Mouse (Mus musculus) myocyte (in vitro differentiated cells): ENCODE measurements around the gene Trim29. TPM values are rescaled to one million over a fixed set of nuclear protein-coding genes. Genes with fewer than 3 reads are reported as not detected.

Source experiments
- H3K27me3 ChIP-seq: one replicate; pipeline ENCODE4 v1.6.1; 2011; ENCODE audit not compliant: control insufficient read depth, insufficient read depth, insufficient read length
- H3K36me3 ChIP-seq: one replicate; pipeline ENCODE4 v1.6.1; 2011; ENCODE audit not compliant: control insufficient read depth, insufficient read depth
- H3K4me2 ChIP-seq: one replicate; pipeline ENCODE4 v1.6.1; 2011; ENCODE audit warnings: low read depth, control low read depth
- H3K4me3 ChIP-seq: one replicate; pipeline ENCODE4 v1.5.1; 2011; ENCODE audit warnings: mild to moderate bottlenecking, control low read depth, moderate library complexity
- H3K79me2 ChIP-seq: one replicate; pipeline ENCODE4 v1.6.1; 2011; ENCODE audit not compliant: control insufficient read depth, insufficient read depth
- H3ac ChIP-seq: one replicate; pipeline ENCODE4 v1.6.1; 2011; ENCODE audit not compliant: control insufficient read depth, insufficient read length
- CEBPB ChIP-seq: IDR thresholded peaks from 2 replicates; pipeline ENCODE4 v1.6.1; 2011; ENCODE audit warnings: mild to moderate bottlenecking, moderate library complexity; ENCODE audit not compliant: poor library complexity, insufficient read depth, severe bottlenecking
- E2F4 ChIP-seq: IDR thresholded peaks from one replicate; pipeline ENCODE4 v1.6.1; 2011; ENCODE audit warnings: mild to moderate bottlenecking, control low read depth, moderate library complexity; ENCODE audit not compliant: insufficient read depth
- MAX ChIP-seq: IDR thresholded peaks from one replicate; pipeline ENCODE4 v1.6.1; 2011; ENCODE audit warnings: low read depth, mild to moderate bottlenecking, control low read depth
- MYOD1 ChIP-seq, 3 experiments: IDR thresholded peaks; one replicate each; pipeline ENCODE4 v1.6.1; 2011; ENCODE audit warnings: control low read depth in 2 of 3, low read depth in 2 of 3, mild to moderate bottlenecking in 2 of 3, moderate library complexity in 1 of 3; ENCODE audit not compliant: insufficient read length in 2 of 3, control insufficient read depth in 1 of 3
- MYOG ChIP-seq, 3 experiments: IDR thresholded peaks; one replicate each; pipeline ENCODE4 v1.6.1; 2011; ENCODE audit warnings: control low read depth in 2 of 3, low read depth in 2 of 3, mild to moderate bottlenecking in 2 of 3; ENCODE audit not compliant: insufficient read length in 2 of 3, control insufficient read depth in 1 of 3, insufficient read depth in 1 of 3
- POLR2A ChIP-seq: IDR thresholded peaks from one replicate; pipeline ENCODE4 v1.6.1; 2011; ENCODE audit warnings: low read depth, mild to moderate bottlenecking, control low read depth, moderate library complexity; ENCODE audit not compliant: insufficient read length
- POLR2AphosphoS2 ChIP-seq: IDR thresholded peaks from one replicate; pipeline ENCODE4 v1.6.1; 2011; ENCODE audit warnings: low read depth, control low read depth; ENCODE audit not compliant: insufficient read length
- REST ChIP-seq: IDR thresholded peaks from one replicate; pipeline ENCODE4 v1.6.1; 2011; ENCODE audit warnings: mild to moderate bottlenecking, control low read depth, moderate library complexity; ENCODE audit not compliant: insufficient read depth, insufficient read length
- SRF ChIP-seq: IDR thresholded peaks from one replicate; pipeline ENCODE4 v1.6.1; 2011; ENCODE audit warnings: low read depth; ENCODE audit not compliant: control insufficient read depth, insufficient read length
- TCF12 ChIP-seq: IDR thresholded peaks from one replicate; pipeline ENCODE4 v1.6.1; 2011; ENCODE audit warnings: mild to moderate bottlenecking, control low read depth; ENCODE audit not compliant: poor library complexity, insufficient read depth, severe bottlenecking
- TCF3 ChIP-seq: IDR thresholded peaks from one replicate; pipeline ENCODE4 v1.6.1; 2011; ENCODE audit warnings: low read depth, control low read depth; ENCODE audit not compliant: insufficient read length
- USF1 ChIP-seq: IDR thresholded peaks from one replicate; pipeline ENCODE4 v1.6.1; 2011; ENCODE audit warnings: low read depth, mild to moderate bottlenecking, control low read depth, moderate library complexity
- polyA plus RNA-seq: library from polyadenylated mRNA; unstranded; fragments of >200 nt; fragmentation: generic; extraction: Trizol; gene quantifications from one replicate; pipeline ENCODE4 v1.2.1, GENCODE M21; 2012; ENCODE audit warnings: missing spikeins

The Trim29 gene
- polyA plus RNA-seq, 1 experiment: 0.05 TPM

GRCm38 (mm10) chr9:43262811-43263550 is 47.7 kb upstream of the Trim29 start:
- no peak overlapping the region for H3K4me2 ChIP-seq
- H3ac ChIP-seq: no peak overlapping the region
- no peak overlapping the region for H3K4me3 ChIP-seq
- no peaks in the 10 kb centered on the region for H3K79me2 ChIP-seq
- H3K36me3 ChIP-seq: no peaks in the 10 kb centered on the region
- TF ChIP-seq POLR2A: no peak
- TF ChIP-seq MAX: no peak
- no peak for TF ChIP-seq SRF
- no peak for TF ChIP-seq USF1
- TF ChIP-seq MYOD1 (IDR thresholded peaks at IDR 0.05; ENCODE audit: control insufficient read depth in 1 of 3, insufficient read length in 2 of 3, low read depth in 2 of 3): no peak
- no peak for TF ChIP-seq REST
- TF ChIP-seq CEBPB: no peak
- TF ChIP-seq TCF3: no peak
- no peak for TF ChIP-seq MYOG (IDR thresholded peaks at IDR 0.05; ENCODE audit: control insufficient read depth in 1 of 3, insufficient read depth in 1 of 3, insufficient read length in 2 of 3, low read depth in 2 of 3)
- no peak for TF ChIP-seq E2F4
- no peak for TF ChIP-seq TCF12
- no peak for TF ChIP-seq POLR2AphosphoS2
- H3K27me3 ChIP-seq: no peaks in the 10 kb centered on the region

- no peak for TF ChIP-seq MYOD1 (IDR thresholded peaks at IDR 0.05; ENCODE audit: control insufficient read depth in 1 of 3, insufficient read length in 2 of 3, low read depth in 2 of 3)
- Histone ChIP-seq H3ac (no peak overlapping the region), H3K79me2 (no peaks in the 10 kb centered on the region), H3K36me3 (no peaks in the 10 kb centered on the region), H3K27me3 (no peaks in the 10 kb centered on the region), H3K4me2 (no peak overlapping the region), H3K4me3 (no peak overlapping the region)
Observed at GRCm38 (mm10) chr9:43263946-43264451, 46.6 kb upstream of the Trim29 start.

- no peaks in the 10 kb centered on the region for H3K36me3 ChIP-seq
- H3K27me3 ChIP-seq: no peaks in the 10 kb centered on the region
- H3ac ChIP-seq: no peak overlapping the region
- no peak overlapping the region for H3K4me2 ChIP-seq
- H3K4me3 ChIP-seq: no peak overlapping the region
- H3K79me2 ChIP-seq: no peaks in the 10 kb centered on the region
- no peak for TF ChIP-seq E2F4
Observed at GRCm38 (mm10) chr9:43265194-43265593, 45.5 kb upstream of the Trim29 start.

GRCm38 (mm10) chr9:43267357-43267756 is 43.3 kb upstream of the Trim29 start:
- TF ChIP-seq MYOD1 (IDR thresholded peaks at IDR 0.05; ENCODE audit: control insufficient read depth in 1 of 3, insufficient read length in 2 of 3, low read depth in 2 of 3): no peak
- no peak for TF ChIP-seq TCF3
- TF ChIP-seq MAX: no peak
- no peak for TF ChIP-seq POLR2A
- H3ac ChIP-seq: no peak overlapping the region
- H3K27me3 ChIP-seq: no peaks in the 10 kb centered on the region
- no peak overlapping the region for H3K4me2 ChIP-seq
- H3K36me3 ChIP-seq: no peaks in the 10 kb centered on the region
- no peak overlapping the region for H3K4me3 ChIP-seq
- no peaks in the 10 kb centered on the region for H3K79me2 ChIP-seq

- TF ChIP-seq REST (no peak), SRF (no peak), POLR2A (no peak), TCF12 (no peak), TCF3 (no peak), E2F4 (no peak)
- Histone ChIP-seq H3K36me3 (no peaks in the 10 kb centered on the region), H3K27me3 (no peaks in the 10 kb centered on the region), H3ac (no peak overlapping the region), H3K4me3 (no peak overlapping the region), H3K79me2 (no peaks in the 10 kb centered on the region), H3K4me2 (no peak overlapping the region)
Observed at GRCm38 (mm10) chr9:43269166-43269565, 41.5 kb upstream of the Trim29 start.

GRCm38 (mm10) chr9:43270723-43271252 is 39.9 kb upstream of the Trim29 start:
- no peaks in the 10 kb centered on the region for H3K27me3 ChIP-seq
- TF ChIP-seq TCF3 (no peak), MAX (no peak), CEBPB (no peak), MYOD1 (IDR thresholded peaks at IDR 0.05; ENCODE audit: control insufficient read depth in 1 of 3, insufficient read length in 2 of 3, low read depth in 2 of 3) (no peak)
- H3K36me3 ChIP-seq: no peaks in the 10 kb centered on the region
- H3ac ChIP-seq: no peak overlapping the region
- no peaks in the 10 kb centered on the region for H3K79me2 ChIP-seq
- no peak overlapping the region for H3K4me2 ChIP-seq
- no peak overlapping the region for H3K4me3 ChIP-seq
